ENCODE assay signal across 7 mouse cellular contexts in the genomic region with DNA sequence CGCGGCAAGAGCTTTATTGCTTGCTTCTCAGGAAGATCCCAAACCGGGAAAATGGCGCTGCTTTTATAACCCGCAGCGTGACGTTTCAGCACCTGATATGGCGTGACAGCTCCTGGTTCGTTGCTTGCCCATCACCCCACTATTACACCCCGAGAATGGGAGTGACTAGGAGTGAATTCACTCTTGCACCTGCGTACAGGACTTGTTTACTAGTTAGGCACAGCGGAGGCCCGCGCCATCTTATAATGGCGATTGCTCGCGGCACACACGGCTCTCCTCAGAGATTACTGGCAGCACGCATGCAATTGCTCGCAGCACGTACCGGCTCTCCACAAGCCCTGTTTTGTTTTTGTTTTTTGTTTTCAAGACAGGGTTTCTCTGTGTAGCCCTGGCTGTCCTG. TPM values are rescaled to one million over a fixed set of nuclear protein-coding genes. Genes with fewer than 3 reads are reported as not detected.
DNase-seq lines count a peak whose midpoint lies in the region; ATAC-seq and TF ChIP-seq lines count a peak whose summit lies in the region.
"Not testable (repeated sequence)": the region's sequence is repeated elsewhere in the genome, so short reads cannot be mapped to it uniquely, and the experiment has no call there.

A gene (plus strand): TSS at position 301 of the 400 bp plus-strand sequence.

- peaks cover 41% of the 10 kb centered on the region for H3K4me1 ChIP-seq in E14TG2a.4 (replicated peaks; ENCODE audit: low read depth, low read length)
- H3K4me1 ChIP-seq in forebrain, embryonic 16.5 days (replicated peaks; ENCODE audit: control insufficient read depth, insufficient read depth, low read length); midbrain, embryonic 12.5 days: not testable (repeated sequence)
- peaks cover 10% of the 10 kb centered on the region for H3K4me1 ChIP-seq in hindbrain, embryonic 13.5 days (replicated peaks)
- peaks cover 14% of the 10 kb centered on the region for H3K4me1 ChIP-seq in neural tube, embryonic 13.5 days (replicated peaks)

- not testable (repeated sequence) for H3K4me2 ChIP-seq in forebrain, embryonic 16.5 days (ENCODE audit: low read length); hindbrain, embryonic 13.5 days; midbrain, embryonic 12.5 days (replicated peaks); neural tube, embryonic 13.5 days

- H3K27ac ChIP-seq in forebrain, embryonic 16.5 days (ENCODE audit: low read length); hindbrain, embryonic 13.5 days; midbrain, embryonic 12.5 days (replicated peaks); neural tube, embryonic 13.5 days (replicated peaks): not testable (repeated sequence)

- not testable (repeated sequence) for H3K27me3 ChIP-seq in E14TG2a.4 (ENCODE audit: insufficient read depth, low read length); forebrain, embryonic 16.5 days (replicated peaks; ENCODE audit: control insufficient read depth, insufficient read depth, low read length); hindbrain, embryonic 13.5 days; midbrain, embryonic 12.5 days; neural tube, embryonic 13.5 days

- H3K4me3 ChIP-seq in E14TG2a.4 (replicated peaks; ENCODE audit: low read length): peak within 1 kb of the TSS; percentile 90
- not testable (repeated sequence) for H3K4me3 ChIP-seq in forebrain, embryonic 16.5 days (replicated peaks; ENCODE audit: low read length); hindbrain, embryonic 13.5 days; midbrain, embryonic 12.5 days; neural tube, embryonic 13.5 days

- WGBS in forebrain, embryonic 16.5 days: 96% methylated on average over 9 of the region's 22 CpGs
- WGBS in hindbrain, embryonic 13.5 days: 95% methylated on average over 15 of the region's 22 CpGs
- WGBS in midbrain, embryonic 12.5 days: 93% methylated on average over 12 of the region's 22 CpGs
- 94% methylated on average over 14 of the region's 22 CpGs for WGBS in neural tube, embryonic 13.5 days

- peaks cover 38% of the 10 kb centered on the region for H3K36me3 ChIP-seq in E14TG2a.4 (ENCODE audit: insufficient read depth, low read length)
- not testable (repeated sequence) for H3K36me3 ChIP-seq in forebrain, embryonic 16.5 days (ENCODE audit: control insufficient read depth, insufficient read depth); hindbrain, embryonic 13.5 days; midbrain, embryonic 12.5 days; neural tube, embryonic 13.5 days

- H3K9ac ChIP-seq in forebrain, embryonic 16.5 days (replicated peaks; ENCODE audit: low read depth, low read length); hindbrain, embryonic 13.5 days; midbrain, embryonic 12.5 days (replicated peaks); neural tube, embryonic 13.5 days: not testable (repeated sequence)

- not testable (repeated sequence) for TF ChIP-seq CTCF in E14TG2a.4 (conservative IDR thresholded peaks at IDR 0.05; ENCODE audit: low read length); brain, embryonic 14.5 days (IDR thresholded peaks at IDR 0.05; ENCODE audit: borderline replicate concordance, extremely low read depth, insufficient read depth, insufficient read length)

- not testable (repeated sequence) for TF ChIP-seq POLR2A in brain, embryonic 14.5 days (IDR thresholded peaks at IDR 0.05; ENCODE audit: borderline replicate concordance, extremely low read depth, insufficient read depth, insufficient read length, poor library complexity, severe bottlenecking)

- ATAC-seq in forebrain, embryonic 16.5 days; hindbrain, embryonic 13.5 days (ENCODE audit: low FRiP score); midbrain, embryonic 12.5 days (ENCODE audit: low FRiP score, low read depth); neural tube, embryonic 13.5 days (ENCODE audit: low read depth): not testable (repeated sequence)

- not testable (repeated sequence) for DNase-seq in adrenal gland, adult 8-10 months; brain, embryonic 14.5 days (ENCODE audit: low read depth)

- H3K9me3 ChIP-seq in E14TG2a.4 (ENCODE audit: low read length); forebrain, embryonic 16.5 days (ENCODE audit: control insufficient read depth, low read length); hindbrain, embryonic 13.5 days; midbrain, embryonic 12.5 days; neural tube, embryonic 13.5 days: not testable (repeated sequence)

RNA-seq across cellular contexts. Expression of the gene that starts here (rescaled TPM):
- total RNA-seq in adrenal gland, adult 8-10 months (2022): 10 to 100 TPM in 3 of 4 experiments, 1 to 10 TPM in 1; 9.9 to 13.9 (median 12.5) TPM
- 6.6 and 10.3 TPM in 2 replicates for polyA plus RNA-seq in brain, embryonic 14.5 days (2012; rRNA removed)
- polyA plus RNA-seq in forebrain, embryonic 16.5 days (2015; fragmentation: Nextera tagmentation; extraction: Ambion mirVana): 10.5 and 11.1 TPM in 2 replicates
- polyA plus RNA-seq in hindbrain, embryonic 13.5 days (2015; fragmentation: Nextera tagmentation; extraction: Ambion mirVana): 10.3 and 11.4 TPM in 2 replicates
- 10.2 and 12.8 TPM in 2 replicates for polyA plus RNA-seq in midbrain, embryonic 12.5 days (2016; fragmentation: Nextera tagmentation; extraction: Ambion mirVana)
- 10.8 and 12.2 TPM in 2 replicates for polyA plus RNA-seq in neural tube, embryonic 13.5 days (2015; fragmentation: Nextera tagmentation; extraction: Ambion mirVana)
